Mouse (Mus musculus) left cerebral cortex, adult 2 months (tissue): ENCODE results near the gene Ly6c1. TPM values are rescaled to one million over a fixed set of nuclear protein-coding genes. Genes with fewer than 3 reads are reported as not detected.
"Not testable (repeated sequence)": the region's sequence is repeated elsewhere in the genome, so short reads cannot be mapped to it uniquely, and the experiment has no call there.

Source experiments
- DNase-seq, 2 experiments: peaks; one replicate each; pipeline ENCODE4 v3.0.0; 2021 to 2022; ENCODE audit warnings: low spot score in 2 of 2, mixed read lengths in 1 of 2; ENCODE audit errors: extremely low spot score in 1 of 2
- H3K27ac ChIP-seq: fragments of 200-600 bp; 2 replicates; pipeline ENCODE4 v1.8.1; 2022
- H3K4me3 ChIP-seq: fragments of 200-600 bp; 2 replicates; pipeline ENCODE4 v1.8.1; 2022
- CTCF ChIP-seq: fragments of 200-600 bp; IDR thresholded peaks from 2 replicates; pipeline ENCODE4 v1.8.1; 2022; ENCODE audit warnings: antibody characterized with exemption, mild to moderate bottlenecking, moderate library complexity
- intact Hi-C: fragments of 180-260 bp; cut with DNase I; formaldehyde crosslinking; loops from one replicate; pipeline ENCODE4 v1.15.1; 2025
- long read RNA-seq, 2 experiments: library from polyadenylated mRNA; stranded (forward); transcript quantifications; one replicate each; pipeline ENCODE4 v2.0.0; 2021; ENCODE audit warnings: borderline mapping rate in 2 of 2
- total RNA-seq, 2 experiments: library from RNA; stranded (reverse); gene quantifications; 2 replicates each; pipeline ENCODE4 v1.2.3; 2021

Gene Ly6c1
- total RNA-seq = 10 to 100 TPM; 73.9 to 89.9 TPM
- long read RNA-seq, experiment 1, transcript Ly6c1-201 (4 exons, 844 nt) = major isoform, 11 of 18 reads
- long read RNA-seq, experiment 1, partial matches to known transcripts = 3 of 18 reads
- long read RNA-seq, experiment 1, other reads (novel, unspliced or antisense) = 1 of 18 reads
- long read RNA-seq, experiment 2, partial matches to known transcripts = 4 of 8 reads
- long read RNA-seq, experiment 2, other reads (novel, unspliced or antisense) = 2 of 8 reads

DNA sequence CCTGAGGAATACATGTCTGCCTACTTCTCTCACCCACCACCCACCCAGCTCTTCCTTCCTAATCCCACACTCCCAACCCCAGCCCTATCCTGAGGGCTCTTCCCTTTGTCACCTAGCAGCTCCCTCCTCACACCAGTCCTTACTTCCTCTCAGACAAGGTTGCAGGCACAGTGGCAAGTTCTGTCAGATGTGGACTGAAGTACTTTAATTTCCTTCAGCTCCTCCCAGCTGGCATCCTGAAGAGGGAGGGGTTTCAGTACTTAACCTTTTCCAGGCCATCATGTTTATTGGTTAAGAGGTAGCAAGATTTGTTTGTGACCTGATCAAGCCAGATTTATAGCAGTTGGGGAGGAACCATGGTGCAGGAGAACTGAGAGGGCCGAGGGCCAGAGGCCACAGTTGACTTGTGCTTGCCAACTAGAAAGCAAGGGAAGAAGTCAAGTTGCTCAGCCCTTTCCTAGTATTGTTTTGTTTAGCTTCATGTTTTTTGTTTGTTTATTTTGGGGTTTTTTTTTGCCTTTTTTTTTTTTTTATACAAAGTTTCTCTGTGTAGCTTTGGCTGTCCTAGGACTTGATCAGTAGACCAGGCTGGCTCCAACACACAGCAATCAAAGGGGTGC lies at the start of gene Ly6c1:
Gene Ly6c1, minus strand, starts transcription at position 189 of the 620 bp plus-strand sequence.
- DNase-seq, intact Hi-C loops, H3K27ac ChIP-seq: not testable (repeated sequence)
- H3K4me3 ChIP-seq = peak within 1 kb of the TSS; percentile 21; the same call in 1 of the 2 replicates

DNA sequence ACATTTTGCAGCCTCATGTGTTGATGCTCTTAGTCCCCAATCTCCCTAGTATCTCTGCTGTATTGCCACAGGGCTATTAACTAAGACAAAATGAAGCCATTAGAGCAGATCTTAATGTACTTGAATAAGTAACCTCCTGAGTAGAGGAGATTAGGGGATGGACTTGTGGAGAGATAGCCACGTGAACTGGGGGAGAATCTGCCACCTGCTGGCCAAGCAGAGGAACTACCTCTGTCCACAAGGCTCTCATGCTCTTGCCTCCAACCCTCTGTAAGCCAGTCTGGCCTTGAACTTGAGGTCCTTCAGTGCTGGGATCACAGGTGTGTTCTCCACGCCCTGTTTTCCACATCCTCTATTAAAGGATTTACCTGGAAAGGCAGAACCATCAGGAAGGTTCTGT lies 39.4 kb upstream of the Ly6c1 start:
- TF ChIP-seq CTCF = peak; percentile 69
- DNase-seq, intact Hi-C loops, H3K27ac ChIP-seq, H3K4me3 ChIP-seq: not testable (repeated sequence)

DNA sequence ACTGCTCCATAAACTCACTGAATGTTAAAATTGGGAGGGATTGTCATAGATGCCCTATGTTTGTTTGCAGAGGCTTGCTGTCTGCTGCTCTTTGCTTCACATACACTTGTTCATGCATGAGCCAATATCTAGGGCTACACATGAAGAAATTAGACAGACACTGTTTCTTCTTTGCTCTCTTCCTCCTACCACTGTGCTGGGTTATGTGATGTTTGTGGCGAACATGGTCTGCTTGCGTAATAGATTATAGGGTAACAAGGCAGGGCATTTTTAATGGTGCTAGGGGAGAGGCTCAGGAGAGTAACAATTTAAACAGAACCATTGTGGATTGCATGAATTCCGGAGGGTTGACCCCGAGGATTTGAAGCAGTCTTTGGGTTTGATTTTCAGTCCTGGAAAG lies 21.3 kb upstream of the Ly6c1 start:
- intact Hi-C loops = no loop called here
- H3K27ac ChIP-seq = no peak overlapping the region
- no peak for TF ChIP-seq CTCF
- H3K4me3 ChIP-seq = no peak overlapping the region
- DNase-seq = no peak

DNA sequence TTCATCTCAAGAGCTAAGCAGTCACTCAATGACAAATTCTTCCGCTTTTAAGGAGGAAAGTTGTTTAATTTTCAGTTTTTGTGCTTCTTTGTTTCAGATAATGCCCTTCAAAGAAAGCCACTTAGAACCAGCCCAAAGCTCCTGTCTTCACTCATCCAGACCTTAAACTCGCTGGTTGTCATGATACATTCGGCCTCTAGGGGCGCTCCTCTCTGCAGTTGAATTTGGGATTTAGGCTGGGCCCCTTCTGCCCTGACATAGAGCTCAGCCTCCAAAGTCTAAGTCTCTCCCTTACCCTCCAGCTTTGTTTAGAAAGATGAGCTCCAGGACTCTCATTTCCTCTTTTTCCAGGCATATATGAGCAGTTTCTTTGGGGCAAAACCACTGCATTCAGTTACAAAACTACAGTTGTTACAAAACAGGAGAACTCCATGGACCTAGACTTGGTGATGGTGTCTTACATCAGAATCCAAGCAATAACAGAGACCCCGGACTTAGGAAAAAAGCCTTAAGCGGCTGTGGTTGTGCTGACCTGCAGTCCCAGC lies 13.5 kb upstream of the Ly6c1 start:
- DNase-seq = peak; percentile 31 to 56
- TF ChIP-seq CTCF = peak; percentile 72
- H3K4me3 ChIP-seq, H3K27ac ChIP-seq: not testable (repeated sequence)
- intact Hi-C loops = loop anchor here (5.0 kb wide), 2 partner anchors 85 to 140 kb away; no protein-coding TSS in a partner anchor

DNA sequence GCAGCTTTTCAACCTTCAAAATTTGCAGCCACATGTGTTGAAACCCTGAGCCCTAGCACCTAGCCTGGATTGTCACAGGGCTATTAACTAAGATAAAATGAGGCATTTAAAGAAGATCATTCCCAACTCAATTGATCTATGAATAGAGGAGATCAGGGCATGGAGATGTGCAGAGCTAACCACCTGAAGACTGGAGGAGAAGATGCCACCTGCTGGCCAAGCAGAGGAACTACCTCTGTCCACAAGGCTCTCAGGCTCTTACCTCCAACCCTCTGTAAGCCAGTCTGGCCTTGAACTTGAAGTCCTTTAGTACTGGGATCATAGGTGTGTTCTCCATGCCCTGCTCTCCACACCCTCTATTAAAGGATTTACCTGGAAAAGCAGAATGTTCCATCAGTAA lies 11.9 kb upstream of the Ly6c1 start:
- Histone ChIP-seq H3K4me3 (no peak overlapping the region), H3K27ac (no peak overlapping the region)
- TF ChIP-seq CTCF = peak; percentile 94
- DNase-seq = peak; percentile 21 to 56
- intact Hi-C loops = loop anchor here (1.0 to 5.0 kb wide), 4 partner anchors 83 to 299 kb away; no protein-coding TSS in a partner anchor

DNA sequence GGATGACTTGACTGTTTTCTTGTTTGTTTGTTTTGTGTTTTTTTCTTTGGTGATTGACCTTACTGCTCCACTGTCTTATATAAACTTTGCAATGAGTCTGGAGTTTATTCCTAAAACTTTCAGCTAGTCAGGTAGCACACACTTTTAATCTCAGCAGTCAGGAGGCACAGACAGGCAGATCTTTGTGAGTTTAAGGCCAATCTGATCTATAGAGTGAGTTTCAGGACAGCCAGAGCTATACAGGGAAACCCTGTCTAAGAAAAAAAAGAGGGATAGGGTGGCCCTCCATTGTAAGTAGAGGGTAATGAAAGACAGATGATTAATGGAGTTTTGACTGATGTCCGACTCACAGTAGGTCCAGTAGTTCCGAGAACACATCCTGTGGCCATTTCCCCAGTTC lies 7.4 kb upstream of the Ly6c1 start:
- no peak for TF ChIP-seq CTCF
- H3K27ac ChIP-seq = no peak overlapping the region
- intact Hi-C loops = loop anchor here (1.0 kb wide), 1 partner anchor 47 kb away; no protein-coding TSS in a partner anchor

DNA sequence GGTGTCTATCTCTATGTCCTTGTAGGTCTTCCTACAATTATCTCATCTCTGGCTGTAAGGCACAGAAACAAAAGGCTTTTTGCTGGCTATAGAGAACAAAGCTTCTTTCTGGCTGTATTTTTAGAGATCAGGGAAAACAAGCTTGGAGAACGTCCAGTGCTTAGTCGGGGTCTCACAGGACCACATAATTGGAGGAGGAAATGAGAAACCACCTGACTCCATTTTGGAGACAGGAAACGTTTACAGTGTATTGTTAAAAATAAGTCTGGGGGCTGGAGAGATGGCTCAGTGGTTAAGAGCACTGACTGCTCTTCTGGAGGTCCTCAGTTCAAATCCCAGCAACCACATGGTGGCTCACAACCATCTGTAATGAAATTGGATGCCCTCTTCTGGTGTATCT lies 6.8 kb upstream of the Ly6c1 start:
- H3K4me3 ChIP-seq, intact Hi-C loops, H3K27ac ChIP-seq, DNase-seq: not testable (repeated sequence)

More for the DNA sequence above, 7.4 kb upstream of the Ly6c1 start:
- DNase-seq = no peak
- H3K4me3 ChIP-seq = no peak overlapping the region

DNA sequence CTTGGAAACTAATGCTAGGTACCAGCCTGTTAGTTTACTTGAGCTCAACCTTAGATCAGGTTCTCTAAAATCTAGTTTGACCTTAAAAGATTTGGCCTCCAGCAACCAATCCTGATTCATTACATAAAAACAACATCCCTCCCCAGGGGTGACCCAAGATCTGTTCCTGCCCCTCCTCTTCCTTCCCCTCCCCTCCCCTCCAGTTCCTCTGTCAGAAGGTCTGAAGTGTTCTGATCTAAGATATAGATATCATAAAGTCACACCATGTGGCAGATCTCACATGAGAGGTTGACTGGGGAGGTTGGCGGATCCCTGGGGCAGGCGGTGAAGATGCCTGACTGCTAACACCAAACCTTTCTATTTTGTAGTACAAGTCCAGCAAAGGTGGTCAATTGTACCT lies 3.8 kb upstream of the Ly6c1 start:
- DNase-seq, intact Hi-C loops, H3K27ac ChIP-seq, H3K4me3 ChIP-seq: not testable (repeated sequence)

DNA sequence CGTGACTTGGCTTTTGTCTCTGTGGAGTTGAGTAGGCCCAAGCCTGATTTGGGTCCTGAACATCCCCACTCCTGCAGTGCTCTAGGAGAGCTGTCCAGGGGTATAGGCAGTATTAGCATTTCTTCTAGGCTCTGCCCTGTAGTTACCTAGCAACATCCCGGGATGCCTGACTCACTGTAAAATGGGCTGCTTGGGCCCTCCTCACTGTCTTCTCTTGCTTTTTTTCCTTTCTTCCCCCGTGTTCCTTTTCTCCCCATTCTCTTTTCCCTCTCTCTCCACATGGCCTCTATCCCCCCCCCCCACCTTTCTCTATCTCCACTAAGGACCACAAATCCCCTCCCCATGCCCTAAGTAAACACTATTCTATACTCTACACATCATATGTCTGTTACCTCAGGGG lies 2.5 kb upstream of the Ly6c1 start:
- intact Hi-C loops = loop anchor here (2.0 kb wide), 1 partner anchor 54 kb away; no protein-coding TSS in a partner anchor
- H3K27ac ChIP-seq, DNase-seq, H3K4me3 ChIP-seq: not testable (repeated sequence)

DNA sequence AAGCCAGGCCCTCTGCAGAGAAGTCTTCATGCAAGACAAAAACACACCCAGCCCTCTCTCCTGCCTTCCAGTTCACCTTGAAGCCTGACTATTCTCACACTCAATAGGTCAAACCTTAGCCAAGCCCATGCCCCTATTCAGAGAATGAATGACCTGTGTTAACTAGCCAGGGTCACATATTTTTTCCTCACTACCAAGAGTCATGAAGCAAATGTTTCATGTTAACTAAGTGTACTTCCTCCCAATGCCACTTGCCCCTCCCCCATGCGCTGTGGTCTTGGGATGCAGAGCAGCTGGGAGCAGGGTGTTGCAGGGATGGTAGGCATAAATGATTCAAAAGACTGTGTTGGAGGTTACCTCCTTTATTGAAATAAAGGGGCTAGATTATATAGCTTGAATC lies 2.0 kb upstream of the Ly6c1 start:
- H3K4me3 ChIP-seq, DNase-seq, H3K27ac ChIP-seq: not testable (repeated sequence)
- intact Hi-C loops = loop anchor here (2.0 kb wide), 1 partner anchor 54 kb away; no protein-coding TSS in a partner anchor

DNA sequence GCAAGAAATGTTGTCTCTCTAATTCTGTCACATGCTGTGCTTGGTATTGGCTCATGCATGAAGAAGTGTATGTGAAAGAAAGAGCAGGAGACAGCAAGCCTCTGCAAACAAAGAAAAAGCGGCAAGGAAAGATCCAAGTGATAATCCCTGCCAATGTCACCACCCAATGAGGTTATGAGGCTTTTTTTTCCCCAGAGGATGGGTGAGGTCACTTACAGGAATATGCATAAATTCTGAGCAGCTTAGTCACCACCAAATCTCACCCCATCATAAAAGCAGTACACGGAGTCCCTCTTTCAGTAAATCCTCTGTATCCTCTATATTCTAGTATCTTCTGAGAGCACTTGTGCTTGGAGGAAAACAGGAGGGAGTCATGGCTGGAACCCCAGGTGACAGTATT lies 1.2 kb upstream of the Ly6c1 start:
- not testable (repeated sequence) for H3K4me3 ChIP-seq, DNase-seq, H3K27ac ChIP-seq
- intact Hi-C loops = loop anchor here (2.0 kb wide), 1 partner anchor 53 kb away; no protein-coding TSS in a partner anchor

DNA sequence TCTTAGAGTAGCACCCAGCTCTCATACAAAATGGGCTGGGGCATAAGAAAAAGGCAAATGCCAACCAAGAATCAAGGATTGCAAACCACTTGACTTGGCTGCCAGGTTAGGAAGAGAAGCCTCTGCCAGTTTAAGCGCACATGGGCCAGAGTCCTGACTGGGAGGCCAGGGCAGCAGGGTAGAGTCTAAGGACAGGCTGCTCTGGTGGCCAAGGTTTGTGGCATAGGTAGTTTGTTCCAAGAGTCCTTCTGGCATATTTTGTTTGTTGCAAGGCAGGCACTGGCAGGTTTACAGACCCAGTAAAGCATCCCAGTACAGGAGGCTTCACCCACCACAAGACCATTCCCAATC lies 685 bp downstream of the Ly6c1 start:
- DNase-seq, H3K4me3 ChIP-seq, H3K27ac ChIP-seq, intact Hi-C loops: not testable (repeated sequence)

DNA sequence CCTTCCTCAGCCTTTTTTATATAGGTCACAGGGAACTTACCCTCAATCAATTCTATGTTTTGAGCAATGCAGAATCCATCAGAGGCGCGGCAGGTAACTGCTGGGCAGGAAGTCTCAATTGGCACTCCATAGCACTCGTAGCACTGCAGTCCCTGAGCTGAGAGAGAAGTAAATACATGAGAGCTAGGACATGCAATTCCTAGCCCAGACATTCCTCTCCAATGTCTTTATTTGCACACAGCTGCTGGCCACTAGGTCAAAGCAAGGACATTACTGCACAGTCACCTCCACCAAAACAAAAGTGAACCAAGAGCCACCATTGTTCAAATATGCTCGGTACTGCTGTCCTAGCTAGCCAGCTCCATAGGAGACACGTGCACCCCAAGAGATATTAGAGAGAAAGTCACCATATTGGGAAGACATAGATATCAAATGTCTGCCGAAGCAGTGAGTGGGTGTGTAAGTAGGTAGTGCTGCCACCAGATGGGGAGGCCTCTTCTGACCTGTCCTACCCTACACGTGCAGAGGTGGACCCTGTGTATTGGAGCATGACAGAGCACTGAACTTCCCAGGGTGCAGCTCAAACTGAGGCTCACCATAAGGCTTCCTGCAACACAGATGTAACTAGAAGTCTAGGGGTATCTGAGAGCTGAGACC lies 1.2 kb downstream of the Ly6c1 start:
- DNase-seq, intact Hi-C loops, H3K27ac ChIP-seq: not testable (repeated sequence)
- peak overlapping the region; percentile 21; the same call in 1 of the 2 replicates for H3K4me3 ChIP-seq

DNA sequence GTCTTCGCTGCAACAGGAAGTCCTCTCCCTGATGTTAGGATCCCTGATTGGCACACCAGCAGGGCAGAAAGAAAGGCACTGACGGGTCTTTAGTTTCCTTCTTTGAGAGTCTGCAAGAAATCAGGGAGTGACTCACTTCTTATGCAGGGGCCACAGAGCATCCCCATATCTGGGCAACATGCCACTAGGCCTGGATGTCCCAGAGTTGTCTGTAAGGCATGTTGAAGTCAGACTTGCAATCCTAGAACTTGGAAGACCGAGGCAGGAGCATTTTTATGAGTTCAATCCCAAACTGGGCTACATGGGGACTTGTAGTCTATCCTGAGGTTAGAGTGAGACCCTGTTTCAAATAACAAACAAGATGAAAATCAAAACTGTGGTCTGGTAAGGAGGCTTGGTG lies 3.1 kb downstream of the Ly6c1 start:
- DNase-seq, intact Hi-C loops, H3K4me3 ChIP-seq, H3K27ac ChIP-seq: not testable (repeated sequence)

DNA sequence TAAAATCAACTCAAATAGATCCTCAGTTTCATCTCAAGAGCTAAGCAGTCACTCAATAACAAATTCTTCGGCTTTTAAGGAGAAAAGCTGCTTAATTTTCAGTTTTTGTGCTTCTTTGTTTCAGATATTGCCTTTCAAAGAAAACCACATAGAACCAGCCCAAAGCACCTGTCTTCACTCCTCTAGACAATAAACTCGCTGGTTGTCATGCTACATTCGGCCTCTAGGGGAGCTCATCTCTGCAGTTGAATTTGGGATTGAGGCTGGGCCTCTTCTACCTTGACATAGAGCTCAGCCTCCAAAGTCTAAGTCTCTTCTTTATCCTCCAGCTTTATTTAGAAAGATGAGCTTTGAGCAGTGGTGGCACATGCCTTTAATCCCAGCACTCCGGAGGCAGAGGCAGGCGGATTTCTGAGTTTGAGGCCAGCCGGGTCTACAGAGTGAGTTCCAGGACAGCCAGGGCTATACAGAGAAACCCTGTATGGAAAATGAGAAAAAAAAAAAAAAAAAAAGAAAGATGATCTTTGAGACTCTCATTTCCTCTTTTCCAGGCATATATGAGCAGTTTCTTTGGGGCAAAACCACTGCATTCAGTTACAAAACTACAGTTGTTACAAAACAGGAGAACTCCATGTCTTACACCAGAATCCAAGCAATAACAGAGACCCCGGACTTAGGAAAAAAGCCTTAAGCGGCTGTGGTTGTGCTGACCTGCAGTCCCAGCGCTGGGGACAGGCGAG lies 27.4 kb downstream of the Ly6c1 start:
- H3K27ac ChIP-seq, intact Hi-C loops, DNase-seq, H3K4me3 ChIP-seq: not testable (repeated sequence)
